Mouse (Mus musculus) cerebral cortex, adult 2 months (tissue): ENCODE results near the gene Gm20920.

Experiments
- WGBS: fragments of 180-500 bp; shearing (Covaris S2); methylation state at CpG from one replicate; pipeline ENCODE4 v1.1.7; 2018; 5-methylcytosine and 5-hydroxymethylcytosine counted together

Gene Gm20920

GRCm38 (mm10) chrY:51851820-51852219 lies at the start of gene Gm20920:
Gene Gm20920 (plus strand): TSS chrY:51852120.
- no CpG with 5 or more reads among the region's 6 CpGs for WGBS
